Mouse (Mus musculus) ES-E14 (cell line): Measurements from ENCODE around the gene Acvr1b. TPM values are rescaled to one million over a fixed set of nuclear protein-coding genes. Genes with fewer than 3 reads are reported as not detected.

Experiments used
- DNase-seq: peaks from one replicate; pipeline ENCODE4 v3.0.0-alpha.2; 2013; ENCODE audit warnings: low read depth, low spot score
- H3K27ac ChIP-seq: 2 replicates; pipeline ENCODE4 v1.5.1; 2012; ENCODE audit warnings: low read depth, mild to moderate bottlenecking, low read length, moderate library complexity, mixed read lengths; ENCODE audit not compliant: poor library complexity, insufficient read depth, severe bottlenecking
- H3K36me3 ChIP-seq: 2 replicates; pipeline ENCODE4 v1.6.1; 2012; ENCODE audit warnings: mild to moderate bottlenecking, low read length, moderate library complexity, mixed read lengths; ENCODE audit not compliant: control insufficient read depth, poor library complexity, insufficient read depth, severe bottlenecking
- H3K4me1 ChIP-seq, 2 experiments: fragments of 150-350 bp in 1 of 2; sonication (generic) in 1 of 2; 2 replicates each; pipeline ENCODE4 v1.6.1; 2012; ENCODE audit warnings: low read length in 2 of 2, mild to moderate bottlenecking in 1 of 2, mixed read lengths in 1 of 2; ENCODE audit not compliant: control insufficient read depth in 2 of 2, insufficient read depth in 2 of 2, poor library complexity in 1 of 2
- H3K4me3 ChIP-seq, 2 experiments: fragments of 150-350 bp in 1 of 2; sonication (generic) in 1 of 2; 2 replicates each; pipeline ENCODE4 v1.5.1; 2012; ENCODE audit warnings: low read length in 2 of 2, low read depth in 1 of 2, mild to moderate bottlenecking in 1 of 2, mixed read lengths in 1 of 2; ENCODE audit not compliant: insufficient read depth in 1 of 2, poor library complexity in 1 of 2, severe bottlenecking in 1 of 2
- H3K9ac ChIP-seq: 2 replicates; pipeline ENCODE4 v1.6.1; 2012; ENCODE audit warnings: low read depth, mild to moderate bottlenecking, low read length, mixed read lengths; ENCODE audit not compliant: poor library complexity, insufficient read depth, severe bottlenecking
- H3K9me3 ChIP-seq: fragments of 150-350 bp; sonication (generic); 2 replicates; pipeline ENCODE4 v1.6.1; 2012; ENCODE audit warnings: low read depth, mild to moderate bottlenecking, low read length; ENCODE audit not compliant: control insufficient read depth, insufficient read depth
- CHD2 ChIP-seq: IDR thresholded peaks from 2 replicates; pipeline ENCODE4 v1.6.1; 2014; ENCODE audit warnings: mild to moderate bottlenecking, low read depth, low read length, inconsistent platforms
- HCFC1 ChIP-seq: IDR thresholded peaks from 2 replicates; pipeline ENCODE4 v1.6.1; 2012; ENCODE audit warnings: low read length, inconsistent platforms, borderline replicate concordance; ENCODE audit not compliant: insufficient read depth
- MAFK ChIP-seq: IDR thresholded peaks from 2 replicates; pipeline ENCODE4 v1.6.1; 2014; ENCODE audit warnings: mild to moderate bottlenecking, low read depth, low read length, inconsistent platforms; ENCODE audit not compliant: insufficient read depth
- ZC3H11A ChIP-seq: IDR thresholded peaks from 2 replicates; pipeline ENCODE4 v1.6.1; 2012; ENCODE audit warnings: low read depth, mild to moderate bottlenecking, inconsistent platforms, low read length, borderline replicate concordance
- ZNF384 ChIP-seq: IDR thresholded peaks from 2 replicates; pipeline ENCODE4 v1.6.1; 2012; ENCODE audit warnings: low read depth, low read length, inconsistent platforms
- in situ Hi-C, 2 experiments: fragments of 600-800 bp; cut with MboI; formaldehyde crosslinking; loops; one replicate each; pipeline ENCODE4 v1.15.1; 2025; ENCODE audit warnings: low sequenced_read_pairs in 2 of 2, inconsistent platforms in 1 of 2; ENCODE audit not compliant: unreplicated experiment in 2 of 2
- total RNA-seq: library from RNA; depleted of rRNA; stranded (reverse); fragments of 300-350 nt; gene quantifications from 2 replicates; pipeline ENCODE4 v1.2.3, GENCODE M21; 2012

The Acvr1b gene
- total RNA-seq, 1 experiment = 26.4 TPM

GRCm38 (mm10) chr15:101203673-101204072, 29.8 kb downstream of the Acvr1b start:
- TF ChIP-seq MAFK (no peak), CHD2 (no peak), ZC3H11A (no peak), ZNF384 (no peak), HCFC1 (no peak)
- Histone ChIP-seq H3K4me3 (no peak overlapping the region), H3K36me3 (peaks cover 49% of the 10 kb centered on the region), H3K9me3 (no peaks in the 10 kb centered on the region), H3K27ac (no peak overlapping the region), H3K9ac (no peak overlapping the region), H3K4me1 (no peaks in the 10 kb centered on the region)
- in situ Hi-C loops = no loop called here
- no peak for DNase-seq

GRCm38 (mm10) chr15:101204781-101205180, 30.9 kb downstream of the Acvr1b start:
- H3K9ac ChIP-seq = no peak overlapping the region
- no peaks in the 10 kb centered on the region for H3K9me3 ChIP-seq
- H3K36me3 ChIP-seq = peaks cover 49% of the 10 kb centered on the region
- no peak for DNase-seq
- H3K4me1 ChIP-seq = no peaks in the 10 kb centered on the region
- no peak overlapping the region for H3K4me3 ChIP-seq
- in situ Hi-C loops = no loop called here
- H3K27ac ChIP-seq = no peak overlapping the region
- TF ChIP-seq ZNF384 (no peak), CHD2 (no peak), HCFC1 (no peak), MAFK (no peak), ZC3H11A (no peak)

- in situ Hi-C loops = no loop called here
- Histone ChIP-seq H3K36me3 (peaks cover 24% of the 10 kb centered on the region), H3K27ac (no peak overlapping the region), H3K9ac (no peak overlapping the region), H3K9me3 (no peaks in the 10 kb centered on the region), H3K4me1 (no peaks in the 10 kb centered on the region), H3K4me3 (no peak overlapping the region)
- peak; percentile 70 for DNase-seq
- TF ChIP-seq ZNF384 = no peak
- TF ChIP-seq ZC3H11A = peak; percentile 7; the same call in 1 of the 2 replicates
Observed at GRCm38 (mm10) chr15:101210228-101210627, 36.4 kb downstream of the Acvr1b start.

- Histone ChIP-seq H3K4me3 (no peak overlapping the region), H3K9me3 (no peaks in the 10 kb centered on the region), H3K4me1 (no peaks in the 10 kb centered on the region), H3K36me3 (peaks cover 20% of the 10 kb centered on the region), H3K27ac (no peak overlapping the region), H3K9ac (no peak overlapping the region)
- no peak for DNase-seq
- no peak for TF ChIP-seq ZNF384
- TF ChIP-seq ZC3H11A = no peak
- TF ChIP-seq CHD2 = no peak
- no peak for TF ChIP-seq MAFK
- TF ChIP-seq HCFC1 = no peak
- in situ Hi-C loops = no loop called here
Observed at GRCm38 (mm10) chr15:101210998-101211613, 37.2 kb downstream of the Acvr1b start.

GRCm38 (mm10) chr15:101212435-101212834, 38.6 kb downstream of the Acvr1b start:
- TF ChIP-seq ZC3H11A (no peak), ZNF384 (no peak), HCFC1 (no peak), MAFK (no peak), CHD2 (no peak)
- peaks cover 18% of the 10 kb centered on the region; the same call in 1 of the 2 replicates for H3K36me3 ChIP-seq
- no peak overlapping the region for H3K27ac ChIP-seq
- DNase-seq = no peak
- H3K9me3 ChIP-seq = no peaks in the 10 kb centered on the region
- H3K4me3 ChIP-seq = no peak overlapping the region
- no peaks in the 10 kb centered on the region for H3K4me1 ChIP-seq
- in situ Hi-C loops = no loop called here
- H3K9ac ChIP-seq = no peak overlapping the region
